Mouse (Mus musculus): ENCODE data around the gene Wdr72. TPM values are rescaled to one million over a fixed set of nuclear protein-coding genes. Genes with fewer than 3 reads are reported as not detected.

The Wdr72 gene
- polyA plus RNA-seq, 1 experiment = 0.16 TPM

- no peak for DNase-seq
- H3K27ac ChIP-seq (ENCODE audit: control insufficient read depth, insufficient read depth, low read length) = no peak overlapping the region
- no peaks in the 10 kb centered on the region for H3K4me1 ChIP-seq (replicated peaks; ENCODE audit: control insufficient read depth, insufficient read depth, low read length)
- TF ChIP-seq POLR2A (IDR thresholded peaks at IDR 0.05; ENCODE audit: control insufficient read depth, extremely low read depth, insufficient read depth, low read length, poor library complexity) (no peak), CTCF (IDR thresholded peaks at IDR 0.05; ENCODE audit: borderline replicate concordance, control insufficient read depth, extremely low read depth, insufficient read depth, low read length, poor library complexity) (no peak)
- H3K27me3 ChIP-seq (ENCODE audit: control insufficient read depth, insufficient read depth, low read length) = no peaks in the 10 kb centered on the region
- H3K4me3 ChIP-seq (ENCODE audit: control insufficient read depth, insufficient read depth, low read length) = no peak overlapping the region
- 93% methylated on average over 4 of the region's 4 CpGs for WGBS
- no peaks in the 10 kb centered on the region for H3K36me3 ChIP-seq (ENCODE audit: control insufficient read depth, insufficient read depth, low read length)
Observed at GRCm38 (mm10) chr9:74145203-74145602, 35.0 kb downstream of the Wdr72 start.

DNA sequence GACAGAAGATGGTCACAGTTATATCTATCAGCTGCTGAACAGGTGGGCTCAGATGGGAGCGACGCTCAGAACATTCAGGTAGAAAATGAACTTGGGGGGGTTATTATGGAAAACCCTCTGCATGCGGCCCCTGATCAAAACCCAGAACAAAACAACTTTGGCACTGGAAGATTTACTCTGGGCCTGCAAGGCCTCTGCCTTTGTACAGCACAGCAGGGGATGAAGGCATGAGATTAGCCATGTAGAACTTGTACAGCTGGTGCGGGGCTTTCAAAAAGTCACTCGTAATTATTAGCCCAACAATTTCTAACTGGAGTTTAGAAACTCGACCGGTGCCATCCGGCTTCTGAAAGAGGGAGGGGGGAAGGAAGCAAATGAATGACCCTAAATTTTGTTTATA, 38.1 kb downstream of the Wdr72 start:
- DNase-seq = no peak
- H3K27ac ChIP-seq (ENCODE audit: control insufficient read depth, insufficient read depth, low read length) = no peak overlapping the region
- H3K27me3 ChIP-seq (ENCODE audit: control insufficient read depth, insufficient read depth, low read length) = no peaks in the 10 kb centered on the region
- no peak for TF ChIP-seq POLR2A (IDR thresholded peaks at IDR 0.05; ENCODE audit: control insufficient read depth, extremely low read depth, insufficient read depth, low read length, poor library complexity)
- TF ChIP-seq CTCF (IDR thresholded peaks at IDR 0.05; ENCODE audit: borderline replicate concordance, control insufficient read depth, extremely low read depth, insufficient read depth, low read length, poor library complexity) = no peak
- H3K36me3 ChIP-seq (ENCODE audit: control insufficient read depth, insufficient read depth, low read length) = no peaks in the 10 kb centered on the region
- 92% methylated on average over 8 of the region's 8 CpGs for WGBS
- no peaks in the 10 kb centered on the region for H3K4me1 ChIP-seq (replicated peaks; ENCODE audit: control insufficient read depth, insufficient read depth, low read length)
- no peak overlapping the region for H3K4me3 ChIP-seq (ENCODE audit: control insufficient read depth, insufficient read depth, low read length)

DNA sequence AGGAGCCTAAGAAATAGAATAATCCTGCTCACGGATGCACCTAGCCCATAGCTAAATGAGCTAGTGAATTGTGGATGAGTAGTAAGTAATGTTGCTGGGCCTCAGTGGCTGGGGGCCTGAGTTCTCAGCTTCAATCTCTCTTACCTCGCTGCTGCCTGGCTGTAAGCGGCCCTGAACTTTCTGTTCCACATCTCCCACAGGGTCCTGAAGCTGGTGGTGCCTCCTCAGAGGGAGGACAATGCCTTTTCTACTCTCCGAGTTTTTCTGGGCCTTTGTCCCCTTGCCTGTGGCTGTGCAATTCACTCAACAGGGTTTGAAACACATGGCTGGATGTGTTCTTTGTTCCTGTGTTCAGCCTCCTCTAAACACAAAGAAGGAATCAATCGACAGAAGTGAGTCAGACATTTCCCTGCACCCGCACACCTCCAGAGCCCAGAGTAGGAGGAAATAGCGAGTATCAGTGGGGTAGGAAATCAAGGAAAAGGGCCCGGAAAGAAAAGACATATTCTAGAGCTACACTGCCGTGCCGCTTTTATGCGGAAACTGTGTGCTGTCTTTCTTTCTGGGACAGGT, 50.3 kb downstream of the Wdr72 start:
- no peak for DNase-seq
- Histone ChIP-seq H3K27ac (ENCODE audit: control insufficient read depth, insufficient read depth, low read length) (no peak overlapping the region), H3K36me3 (ENCODE audit: control insufficient read depth, insufficient read depth, low read length) (no peaks in the 10 kb centered on the region), H3K4me1 (replicated peaks; ENCODE audit: control insufficient read depth, insufficient read depth, low read length) (no peaks in the 10 kb centered on the region), H3K27me3 (ENCODE audit: control insufficient read depth, insufficient read depth, low read length) (no peaks in the 10 kb centered on the region), H3K4me3 (ENCODE audit: control insufficient read depth, insufficient read depth, low read length) (no peak overlapping the region)
- WGBS = 83% methylated on average over 11 of the region's 11 CpGs
- no peak for TF ChIP-seq CTCF (IDR thresholded peaks at IDR 0.05; ENCODE audit: borderline replicate concordance, control insufficient read depth, extremely low read depth, insufficient read depth, low read length, poor library complexity)
- no peak for TF ChIP-seq POLR2A (IDR thresholded peaks at IDR 0.05; ENCODE audit: control insufficient read depth, extremely low read depth, insufficient read depth, low read length, poor library complexity)

DNA sequence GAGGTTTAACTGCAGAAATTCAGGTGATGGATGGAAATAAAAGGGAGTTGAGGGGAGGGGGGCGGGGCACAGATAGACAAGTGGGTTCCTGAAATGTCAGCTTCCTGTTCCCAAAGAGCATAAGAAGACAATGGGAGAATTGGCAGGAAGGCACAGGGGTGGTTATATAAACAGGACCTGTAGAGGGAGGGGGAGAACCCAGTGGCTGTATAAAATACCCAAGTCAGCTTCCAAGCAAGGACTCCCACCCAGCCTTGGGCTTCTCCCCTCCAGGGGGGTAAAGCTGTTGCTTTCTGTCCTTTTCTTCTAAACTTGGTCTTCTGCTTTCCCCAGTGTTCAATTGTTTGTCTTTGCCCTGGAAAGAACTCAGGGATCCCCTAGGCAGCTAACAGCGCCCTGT, 55.5 kb downstream of the Wdr72 start:
- Histone ChIP-seq H3K27ac (ENCODE audit: control insufficient read depth, insufficient read depth, low read length) (no peak overlapping the region), H3K4me1 (replicated peaks; ENCODE audit: control insufficient read depth, insufficient read depth, low read length) (no peaks in the 10 kb centered on the region), H3K27me3 (ENCODE audit: control insufficient read depth, insufficient read depth, low read length) (no peaks in the 10 kb centered on the region), H3K36me3 (ENCODE audit: control insufficient read depth, insufficient read depth, low read length) (no peaks in the 10 kb centered on the region), H3K4me3 (ENCODE audit: control insufficient read depth, insufficient read depth, low read length) (no peak overlapping the region)
- TF ChIP-seq CTCF (IDR thresholded peaks at IDR 0.05; ENCODE audit: borderline replicate concordance, control insufficient read depth, extremely low read depth, insufficient read depth, low read length, poor library complexity) (no peak), POLR2A (IDR thresholded peaks at IDR 0.05; ENCODE audit: control insufficient read depth, extremely low read depth, insufficient read depth, low read length, poor library complexity) (no peak)
- WGBS = 88% methylated on average over 2 of the region's 2 CpGs
- no peak for DNase-seq

DNA sequence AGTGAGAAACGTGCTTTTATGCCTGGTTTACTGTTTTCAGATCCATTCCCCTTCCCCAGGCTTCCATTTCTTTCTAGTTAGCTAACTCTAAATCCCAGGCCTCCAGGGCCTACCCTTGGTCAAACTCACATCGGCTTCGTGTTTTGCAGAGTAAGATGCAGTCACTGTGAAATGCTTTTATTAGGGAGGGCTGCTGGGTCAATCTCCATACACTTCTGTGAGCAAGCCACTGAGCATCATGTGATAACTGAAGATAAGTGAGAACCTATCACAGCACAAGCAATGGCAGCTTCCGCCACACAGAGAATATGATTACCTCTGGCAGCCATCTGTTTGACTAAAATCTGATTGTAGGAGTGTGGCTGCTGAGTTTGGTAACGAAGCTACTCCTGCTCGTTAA, 59.7 kb downstream of the Wdr72 start:
- TF ChIP-seq POLR2A (IDR thresholded peaks at IDR 0.05; ENCODE audit: control insufficient read depth, extremely low read depth, insufficient read depth, low read length, poor library complexity) = no peak
- no peak for TF ChIP-seq CTCF (IDR thresholded peaks at IDR 0.05; ENCODE audit: borderline replicate concordance, control insufficient read depth, extremely low read depth, insufficient read depth, low read length, poor library complexity)
- H3K27me3 ChIP-seq (ENCODE audit: control insufficient read depth, insufficient read depth, low read length) = no peaks in the 10 kb centered on the region

DNA sequence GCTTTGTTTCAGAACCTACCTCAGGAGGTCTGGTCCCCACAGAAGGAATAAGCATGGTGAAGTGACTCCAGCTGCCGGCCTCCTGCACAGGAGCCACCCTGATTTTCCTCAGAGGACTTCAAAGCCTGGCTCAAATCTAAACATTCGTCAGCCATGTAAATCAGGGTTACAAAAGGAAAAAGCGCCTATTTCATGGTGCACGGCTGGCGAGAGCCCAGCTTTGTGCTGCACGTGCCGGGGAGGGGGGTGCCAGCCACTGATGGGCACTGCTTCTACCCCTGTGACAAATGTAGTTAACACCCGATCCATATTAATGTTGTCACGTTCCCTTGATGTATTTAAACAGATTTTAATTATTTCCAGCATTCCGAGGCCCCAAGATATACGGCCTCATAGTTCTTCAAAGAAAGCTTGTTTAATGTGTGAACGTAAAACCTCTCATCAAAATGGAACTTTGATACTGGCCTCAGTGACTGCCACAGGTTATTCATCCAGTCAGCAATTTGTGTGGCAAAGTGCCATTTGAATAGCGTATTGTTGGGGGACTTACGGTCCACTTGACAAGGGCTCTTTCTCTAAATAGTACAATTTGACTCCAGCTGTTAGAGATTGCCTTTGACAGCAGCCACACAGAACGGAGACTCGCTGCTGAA, 76.7 kb downstream of the Wdr72 start:
- no peaks in the 10 kb centered on the region for H3K4me1 ChIP-seq (replicated peaks; ENCODE audit: control insufficient read depth, insufficient read depth, low read length)
- no peaks in the 10 kb centered on the region for H3K27me3 ChIP-seq (ENCODE audit: control insufficient read depth, insufficient read depth, low read length)
- no peak overlapping the region for H3K27ac ChIP-seq (ENCODE audit: control insufficient read depth, insufficient read depth, low read length)
- H3K36me3 ChIP-seq (ENCODE audit: control insufficient read depth, insufficient read depth, low read length) = no peaks in the 10 kb centered on the region
- no peak overlapping the region for H3K4me3 ChIP-seq (ENCODE audit: control insufficient read depth, insufficient read depth, low read length)
- WGBS = 82% methylated on average over 16 of the region's 16 CpGs
- no peak for DNase-seq
- TF ChIP-seq CTCF (IDR thresholded peaks at IDR 0.05; ENCODE audit: borderline replicate concordance, control insufficient read depth, extremely low read depth, insufficient read depth, low read length, poor library complexity) = no peak
- TF ChIP-seq POLR2A (IDR thresholded peaks at IDR 0.05; ENCODE audit: control insufficient read depth, extremely low read depth, insufficient read depth, low read length, poor library complexity) = no peak

More for the DNA sequence above, 59.7 kb downstream of the Wdr72 start:
- Histone ChIP-seq H3K36me3 (ENCODE audit: control insufficient read depth, insufficient read depth, low read length) (no peaks in the 10 kb centered on the region), H3K4me1 (replicated peaks; ENCODE audit: control insufficient read depth, insufficient read depth, low read length) (no peaks in the 10 kb centered on the region), H3K4me3 (ENCODE audit: control insufficient read depth, insufficient read depth, low read length) (no peak overlapping the region), H3K27ac (ENCODE audit: control insufficient read depth, insufficient read depth, low read length) (no peak overlapping the region)
- no peak for DNase-seq
- 87% methylated on average over 6 of the region's 6 CpGs for WGBS
